Comparison of ENCODE assay signal across 8 mouse cellular contexts in genomic region chr10:62577673-62578337, GRCm38 (mm10). TPM values are rescaled to one million over a fixed set of nuclear protein-coding genes. Genes with fewer than 3 reads are reported as not detected.
DNase-seq lines count a peak whose midpoint lies in the region; ATAC-seq and TF ChIP-seq lines count a peak whose summit lies in the region.

No protein-coding gene starts in this region.

- peak overlapping the region; percentile 68 for H3K4me3 ChIP-seq in heart, adult 2 months
- H3K4me3 ChIP-seq in hindbrain, embryonic 16.5 days (ENCODE audit: low read length), result peak overlapping the region; percentile 84
- peak overlapping the region; percentile 96 for H3K4me3 ChIP-seq in midbrain, embryonic 12.5 days

- no peaks in the 10 kb centered on the region for H3K9me3 ChIP-seq in hindbrain, embryonic 16.5 days (ENCODE audit: control insufficient read depth, low read length)
- H3K9me3 ChIP-seq in midbrain, embryonic 12.5 days, result no peaks in the 10 kb centered on the region

- H3K79me2 ChIP-seq in heart, adult 2 months (replicated peaks; ENCODE audit: control insufficient read depth, insufficient read depth, low read length), result no peaks in the 10 kb centered on the region

- peak overlapping the region; percentile 78 for H3K4me2 ChIP-seq in hindbrain, embryonic 16.5 days (ENCODE audit: low read length)
- H3K4me2 ChIP-seq in midbrain, embryonic 12.5 days (replicated peaks), result peak overlapping the region; percentile 94

- H3K27ac ChIP-seq in heart, adult 2 months, result peak overlapping the region; percentile 82
- H3K27ac ChIP-seq in hindbrain, embryonic 16.5 days (ENCODE audit: low read depth, low read length), result peak overlapping the region; percentile 87
- peak overlapping the region; percentile 84 for H3K27ac ChIP-seq in midbrain, embryonic 12.5 days (replicated peaks)

- ATAC-seq in hindbrain, embryonic 16.5 days, result peak; percentile 87
- peak; percentile 80; the same call in 1 of the 2 replicates for ATAC-seq in midbrain, embryonic 12.5 days (ENCODE audit: low FRiP score, low read depth)

- H3K4me1 ChIP-seq in heart, adult 2 months (ENCODE audit: control insufficient read depth, insufficient read depth, low read length), result peaks cover 5% of the 10 kb centered on the region; the same call in 1 of the 2 replicates
- H3K4me1 ChIP-seq in hindbrain, embryonic 16.5 days (ENCODE audit: control insufficient read depth, insufficient read depth, low read depth, low read length), result peaks cover 16% of the 10 kb centered on the region
- peaks cover 15% of the 10 kb centered on the region for H3K4me1 ChIP-seq in midbrain, embryonic 12.5 days

- no peak for TF ChIP-seq CTCF in heart, adult 2 months (IDR thresholded peaks at IDR 0.05)

- H3K9ac ChIP-seq in heart, adult 2 months (ENCODE audit: low read depth, low read length), result peak overlapping the region; percentile 92
- peak overlapping the region; percentile 86 for H3K9ac ChIP-seq in hindbrain, embryonic 16.5 days (ENCODE audit: low read depth, low read length)
- H3K9ac ChIP-seq in midbrain, embryonic 12.5 days (replicated peaks), result peak overlapping the region; percentile 93

- DNase-seq in heart, adult 2 months, result no peak
- no peak for DNase-seq in heart, postnatal 36 days
- DNase-seq in thymus, adult 18-20 months, result peak; percentile 39 to 50
- DNase-seq in thymus, postnatal 10 days (ENCODE audit: low spot score in 2 of 2), result no peak
- no peak for DNase-seq in gastrocnemius, postnatal 10 days
- no peak for DNase-seq in thymus, postnatal 0 days (ENCODE audit: low spot score)

- no peak for TF ChIP-seq POLR2A in heart, adult 2 months (IDR thresholded peaks at IDR 0.05; ENCODE audit: insufficient read depth, low read depth, low read length)

- H3K36me3 ChIP-seq in heart, adult 2 months (ENCODE audit: control insufficient read depth, insufficient read depth, low read length), result peaks cover 4% of the 10 kb centered on the region
- peaks cover 22% of the 10 kb centered on the region for H3K36me3 ChIP-seq in hindbrain, embryonic 16.5 days (ENCODE audit: control insufficient read depth, insufficient read depth, low read length)
- peaks cover 59% of the 10 kb centered on the region for H3K36me3 ChIP-seq in midbrain, embryonic 12.5 days

- no peak for TF ChIP-seq EP300 in heart, adult 2 months (IDR thresholded peaks at IDR 0.05; ENCODE audit: insufficient read depth, low read depth, low read length)

- intact Hi-C loops in heart, adult 2 months (cut with DNase I), result no loop called here
- intact Hi-C loops in heart, postnatal 36 days (cut with DNase I), result no loop called here

- WGBS in heart, adult 2 months, result 2% methylated on average over 54 of the region's 54 CpGs
- 2% methylated on average over 54 of the region's 54 CpGs for WGBS in hindbrain, embryonic 16.5 days
- 2% methylated on average over 51 of the region's 54 CpGs for WGBS in midbrain, embryonic 12.5 days

- H3K27me3 ChIP-seq in heart, adult 2 months (ENCODE audit: control insufficient read depth, insufficient read depth, low read length), result no peaks in the 10 kb centered on the region
- no peaks in the 10 kb centered on the region for H3K27me3 ChIP-seq in hindbrain, embryonic 16.5 days (replicated peaks; ENCODE audit: control insufficient read depth, insufficient read depth, low read length)
- no peaks in the 10 kb centered on the region for H3K27me3 ChIP-seq in midbrain, embryonic 12.5 days

RNA-seq across cellular contexts. Expression of gene Kif1bp, which starts 0.5 kb away (rescaled TPM):
- 10 to 100 TPM; 43.3 to 47.3 TPM for total RNA-seq in heart, adult 2 months (2021)
- polyA plus RNA-seq in heart, adult 2 months (2012; rRNA removed), result 23.0 and 35.6 TPM in 2 replicates
- total RNA-seq in heart, postnatal 36 days (2021), result 10 to 100 TPM; 42.8 to 44.4 TPM
- polyA plus RNA-seq in hindbrain, embryonic 16.5 days (2015; fragmentation: Nextera tagmentation; extraction: Ambion mirVana), result 73.2 and 73.6 TPM in 2 replicates
- 66.3 and 73.1 TPM in 2 replicates for polyA plus RNA-seq in midbrain, embryonic 12.5 days (2016; fragmentation: Nextera tagmentation; extraction: Ambion mirVana)
- 10 to 100 TPM; 20.9 to 23.5 TPM for total RNA-seq in gastrocnemius, postnatal 10 days (2021)
- 24.2 and 26.5 TPM in 2 replicates for polyA plus RNA-seq in thymus, postnatal 0 days (2015; fragmentation: Nextera tagmentation; extraction: Ambion mirVana)

RNA-seq across cellular contexts. Expression of gene Ddx21, which starts 24.3 kb away (rescaled TPM):
- total RNA-seq in heart, adult 2 months (2021), result 10 to 100 TPM; 30.2 to 30.3 TPM
- polyA plus RNA-seq in heart, adult 2 months (2012; rRNA removed), result 7.0 and 15.5 TPM in 2 replicates
- total RNA-seq in heart, postnatal 36 days (2021), result 10 to 100 TPM; 27.6 to 29.9 TPM
- 10.6 and 13.9 TPM in 2 replicates for polyA plus RNA-seq in hindbrain, embryonic 16.5 days (2015; fragmentation: Nextera tagmentation; extraction: Ambion mirVana)
- 27.4 and 29.2 TPM in 2 replicates for polyA plus RNA-seq in midbrain, embryonic 12.5 days (2016; fragmentation: Nextera tagmentation; extraction: Ambion mirVana)
- 10 to 100 TPM; 32.1 to 37.8 TPM for total RNA-seq in gastrocnemius, postnatal 10 days (2021)
- 29.8 and 29.9 TPM in 2 replicates for polyA plus RNA-seq in thymus, postnatal 0 days (2015; fragmentation: Nextera tagmentation; extraction: Ambion mirVana)

RNA-seq across cellular contexts. Expression of gene Srgn, which starts 50.6 kb away (rescaled TPM):
- total RNA-seq in heart, adult 2 months (2021), result 10 to 100 TPM; 49.3 to 51.8 TPM
- polyA plus RNA-seq in heart, adult 2 months (2012; rRNA removed), result 23.8 and 39.0 TPM in 2 replicates
- 10 to 100 TPM; 45.2 to 51.5 TPM for total RNA-seq in heart, postnatal 36 days (2021)
- 10.0 and 14.0 TPM in 2 replicates for polyA plus RNA-seq in hindbrain, embryonic 16.5 days (2015; fragmentation: Nextera tagmentation; extraction: Ambion mirVana)
- polyA plus RNA-seq in midbrain, embryonic 12.5 days (2016; fragmentation: Nextera tagmentation; extraction: Ambion mirVana), result 6.1 and 6.6 TPM in 2 replicates
- total RNA-seq in gastrocnemius, postnatal 10 days (2021), result 10 to 100 TPM; 11.2 to 17.2 TPM
- 306 and 319 TPM in 2 replicates for polyA plus RNA-seq in thymus, postnatal 0 days (2015; fragmentation: Nextera tagmentation; extraction: Ambion mirVana)

Comparison
In these comparisons a context has a peak if more than half of its experiments do, and no peak if none do; other contexts are left out.
1. DNase-seq: peak in thymus, adult 18-20 months (2 of 2); none in heart, adult 2 months (0 of 2), heart, postnatal 36 days (0 of 2), thymus, postnatal 10 days (0 of 2), gastrocnemius, postnatal 10 days (single experiment) and thymus, postnatal 0 days (single experiment).
2. Peak in every context shown above with its lines, with median percentiles within 50 percentile points of each other: H3K27ac ChIP-seq, H3K4me3 ChIP-seq and H3K9ac ChIP-seq.